Mouse (Mus musculus) urinary bladder, adult 18-20 months (tissue): Measurements from ENCODE around the gene Lag3.
"Not testable (repeated sequence)": the region's sequence is repeated elsewhere in the genome, so short reads cannot be mapped to it uniquely, and the experiment has no call there.

ENCODE experiments used
- DNase-seq, 2 experiments: peaks; one replicate each; pipeline ENCODE4 v3.0.0; 2022; ENCODE audit warnings: low spot score in 2 of 2, mixed read lengths in 2 of 2

Lag3 gene

GRCm38 (mm10) chr6:124900056-124900800 is 11.3 kb downstream of the Lag3 start:
- no peak for DNase-seq

GRCm38 (mm10) chr6:124898359-124898758 is 13.1 kb downstream of the Lag3 start:
- no peak for DNase-seq

GRCm38 (mm10) chr6:124894113-124894512 is 17.4 kb downstream of the Lag3 start:
- not testable (repeated sequence) for DNase-seq

DNA sequence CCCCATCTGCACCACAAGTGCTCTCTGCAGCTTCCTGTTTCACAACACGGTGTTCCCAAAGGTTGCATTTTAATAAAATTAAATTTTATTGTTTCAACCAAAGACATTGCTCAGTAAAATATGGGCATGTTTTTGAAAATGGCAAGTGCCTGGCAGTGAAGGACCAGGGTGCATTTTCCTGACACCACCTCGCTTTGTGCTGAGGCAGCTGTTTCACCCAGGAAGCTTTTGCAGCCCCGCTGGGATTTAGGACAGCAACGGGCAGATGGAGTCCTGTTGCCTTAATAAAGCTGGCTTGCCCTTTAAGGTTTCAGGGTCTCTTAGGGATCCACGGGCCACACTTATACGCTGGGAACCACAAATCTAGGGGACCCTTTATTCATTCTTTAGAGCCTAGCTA is 20.5 kb downstream of the Lag3 start:
- DNase-seq, result no peak

DNA sequence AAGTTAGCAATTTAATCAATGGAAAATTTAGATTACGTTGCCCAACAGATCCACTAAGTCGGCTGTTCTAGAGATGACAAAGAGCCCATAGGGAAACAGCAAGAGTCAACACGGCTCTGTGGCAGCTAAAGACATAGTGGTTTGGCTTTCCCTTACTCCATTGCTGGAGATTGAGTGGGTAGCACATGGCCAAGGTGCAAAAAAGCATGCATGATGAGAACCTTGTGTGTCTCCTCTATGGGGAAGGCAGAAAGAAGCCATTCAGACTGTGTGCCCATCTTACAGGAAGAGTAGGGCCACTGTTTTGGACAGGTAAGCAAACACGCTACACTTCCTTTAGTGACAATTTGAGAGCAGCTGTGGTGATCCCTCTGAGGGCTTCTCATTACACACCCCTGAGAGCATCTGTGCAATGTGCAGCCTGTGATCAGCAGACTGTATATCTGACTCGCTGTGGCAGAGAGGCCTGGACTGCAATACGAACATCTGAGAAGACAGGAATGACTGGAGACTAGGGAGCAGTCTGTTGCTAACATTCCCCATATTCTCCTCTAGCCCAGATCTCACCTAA is 22.9 kb downstream of the Lag3 start:
- DNase-seq, result no peak

DNA sequence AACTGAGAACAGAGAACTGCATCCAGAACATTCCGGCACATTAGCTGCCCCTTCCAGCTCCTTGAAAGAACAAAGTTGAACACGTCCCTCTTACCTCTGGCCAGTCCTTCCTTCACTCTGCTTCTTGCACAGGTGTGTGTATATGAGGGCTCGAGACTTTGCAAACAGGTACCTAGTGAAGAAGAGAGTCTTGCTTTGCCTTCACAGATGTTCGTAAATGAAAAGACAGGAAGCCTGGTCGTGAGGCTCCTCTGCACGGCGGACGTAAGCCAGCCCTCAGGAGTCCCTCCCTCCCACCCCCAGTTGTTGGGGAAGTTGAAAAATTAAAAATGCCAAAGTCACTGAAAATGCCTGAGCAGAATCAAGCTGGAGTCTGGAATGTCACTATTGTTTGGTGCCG is 23.5 kb downstream of the Lag3 start, which contains the start of gene Cd4:
Gene Cd4, minus strand, starts transcription at position 236 of the 400 bp plus-strand sequence.
- DNase-seq, result no peak

- DNase-seq, result no peak
Observed at GRCm38 (mm10) chr6:124885956-124886381, 25.5 kb downstream of the Lag3 start.

DNA sequence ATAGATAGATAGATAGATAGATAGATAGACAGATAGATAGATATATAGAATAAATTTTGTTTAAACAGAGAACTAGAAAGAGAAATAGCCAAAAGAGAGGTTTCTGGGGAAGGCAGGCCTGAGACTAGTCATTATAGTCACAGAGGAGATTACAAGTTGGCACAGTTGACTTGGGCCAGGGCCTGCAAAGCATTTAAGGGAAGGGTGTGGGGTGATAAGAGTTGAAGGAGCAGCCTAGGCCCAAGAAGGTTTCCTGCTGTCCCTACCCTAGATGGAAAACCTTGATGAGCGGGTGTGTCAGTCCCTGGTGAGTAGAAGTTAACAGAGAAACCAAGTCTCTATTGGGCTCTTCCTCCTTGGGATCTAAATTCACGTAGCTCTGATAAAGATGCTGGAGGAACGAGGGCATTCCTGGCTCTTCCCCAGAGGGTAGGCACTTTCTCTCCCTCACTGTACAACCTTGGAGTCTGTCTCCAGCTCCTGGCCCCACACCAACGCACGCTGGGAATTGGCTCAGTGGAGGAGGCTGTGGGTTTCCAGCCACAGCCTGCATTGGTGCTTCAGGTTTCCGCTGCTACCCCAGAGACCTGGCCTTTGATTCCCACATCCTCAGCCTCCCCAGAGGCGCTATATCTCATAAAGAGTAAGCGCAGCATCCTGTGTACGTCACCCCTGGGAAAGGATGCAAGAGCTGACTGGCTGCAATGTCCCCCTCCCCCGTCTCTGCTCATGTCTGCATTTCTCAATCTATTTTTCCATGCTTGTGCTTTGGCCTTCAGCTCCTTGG is 26.6 kb downstream of the Lag3 start:
- DNase-seq, result no peak

GRCm38 (mm10) chr6:124883351-124883750 is 28.2 kb downstream of the Lag3 start:
- no peak for DNase-seq

GRCm38 (mm10) chr6:124881821-124882220 is 29.7 kb downstream of the Lag3 start:
- DNase-seq, result no peak

DNA sequence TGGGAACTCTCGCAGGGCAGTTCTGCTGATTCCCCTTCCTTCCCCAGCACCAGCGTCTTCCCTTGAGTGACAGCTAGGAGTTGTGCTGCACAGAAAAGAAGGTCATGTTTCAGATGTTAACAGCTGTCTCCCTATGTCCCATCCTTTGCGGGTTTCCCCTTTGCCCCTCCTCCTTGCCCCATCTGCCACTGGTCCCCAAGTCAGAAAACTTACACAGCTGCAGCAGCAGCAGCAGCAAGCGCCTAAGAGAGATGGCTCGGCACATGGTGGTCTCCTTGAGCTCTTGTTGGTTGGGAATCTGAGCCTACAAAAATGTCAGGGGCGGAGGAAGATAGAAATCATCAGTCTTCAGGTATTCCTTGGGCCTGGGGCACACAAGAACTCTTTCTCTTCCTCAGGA is 32.1 kb downstream of the Lag3 start:
- DNase-seq, result no peak

DNA sequence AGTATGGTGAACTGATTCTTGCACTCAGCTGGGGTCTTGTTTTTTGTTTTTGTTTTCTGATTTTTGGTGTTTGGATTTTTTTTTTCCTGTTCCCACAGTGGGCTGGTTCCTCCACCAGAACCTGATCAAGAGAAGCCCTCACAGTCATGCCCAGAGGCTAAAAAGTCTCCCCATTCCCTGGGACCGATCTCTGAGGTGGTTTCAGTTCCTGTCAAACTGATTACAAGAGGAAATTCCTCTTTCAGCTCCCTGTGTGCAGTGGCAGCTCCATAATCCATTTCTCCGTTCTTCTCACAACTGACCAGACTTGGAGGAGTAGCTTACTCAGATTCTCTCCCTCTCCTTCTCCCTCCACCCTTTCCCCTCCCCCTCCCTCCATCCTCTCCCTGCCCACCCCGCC is 37.2 kb downstream of the Lag3 start:
- DNase-seq, result no peak

- no peak for DNase-seq
Observed at GRCm38 (mm10) chr6:124866560-124866959, 44.9 kb downstream of the Lag3 start.

DNA sequence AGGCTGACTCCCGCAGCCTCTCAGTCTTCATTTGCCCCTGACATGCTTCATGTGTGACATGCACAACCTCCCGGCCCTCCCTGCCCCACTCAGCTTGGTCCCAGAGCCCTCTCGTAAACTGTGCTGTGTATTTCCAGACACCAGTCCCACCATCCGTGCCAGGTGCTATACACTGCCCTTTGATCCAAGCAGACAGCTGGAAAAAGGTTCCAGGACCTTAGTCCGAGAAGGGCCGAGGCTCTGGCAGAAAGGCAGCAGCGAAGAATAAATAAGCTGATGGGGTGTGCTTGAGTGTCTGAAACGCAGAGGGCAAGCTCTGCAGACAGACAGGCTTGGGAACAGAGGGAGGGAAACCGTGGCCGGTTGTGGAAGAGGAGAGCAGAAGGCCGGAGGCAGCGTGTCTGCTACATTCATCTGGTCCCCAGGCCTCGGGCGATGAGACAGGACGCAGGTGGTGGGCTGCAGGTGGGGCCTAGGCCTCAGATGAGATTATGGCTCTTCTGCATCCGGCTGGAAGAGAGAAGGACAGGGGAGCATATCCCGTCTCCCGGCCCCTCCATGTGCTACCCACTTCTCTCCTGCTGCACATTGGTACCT is 45.6 kb downstream of the Lag3 start:
- DNase-seq, result no peak

DNA sequence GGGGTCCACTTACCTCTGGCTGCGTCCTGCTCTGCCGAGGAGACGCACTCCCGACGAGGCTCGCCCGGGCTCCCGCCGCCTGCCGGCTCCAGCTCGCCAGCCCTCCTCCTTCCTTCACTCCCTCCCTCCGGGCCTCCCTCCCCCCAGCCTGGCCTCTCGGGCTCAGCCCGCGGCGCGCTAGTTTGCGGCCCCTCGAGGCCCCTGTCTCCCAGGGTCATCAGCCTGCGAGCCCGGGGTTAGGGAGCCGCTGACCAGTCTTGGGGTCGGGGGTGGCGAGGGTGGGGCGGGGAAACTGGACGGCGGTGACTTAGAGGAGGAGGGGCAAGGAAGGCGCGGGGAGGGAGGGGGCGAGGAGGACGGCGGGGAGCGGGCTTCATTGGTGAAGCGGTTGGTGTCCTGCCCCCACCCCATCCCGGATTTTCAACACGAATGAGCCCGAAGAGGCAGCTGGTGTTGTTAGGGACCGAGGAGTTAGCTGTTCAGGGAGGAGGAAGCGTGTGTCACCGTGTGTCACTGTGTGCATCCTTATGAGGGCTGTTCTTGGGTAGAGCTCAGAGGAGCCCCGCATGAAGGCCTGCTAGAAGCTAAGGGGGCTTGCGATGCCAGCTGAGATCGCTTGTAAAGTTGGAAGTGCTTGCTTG is 47.7 kb downstream of the Lag3 start, which contains the start of gene Gpr162:
Gene Gpr162, minus strand, starts transcription at position 326 of the 641 bp plus-strand sequence.
- DNase-seq, result peak; percentile 31 to 41

GRCm38 (mm10) chr6:124863125-124863657 is 48.3 kb downstream of the Lag3 start:
- DNase-seq, result no peak

- DNase-seq, result no peak
Observed at GRCm38 (mm10) chr6:124862406-124863124, 48.9 kb downstream of the Lag3 start.

- no peak for DNase-seq
Observed at GRCm38 (mm10) chr6:124861802-124862201, 49.7 kb downstream of the Lag3 start.

DNA sequence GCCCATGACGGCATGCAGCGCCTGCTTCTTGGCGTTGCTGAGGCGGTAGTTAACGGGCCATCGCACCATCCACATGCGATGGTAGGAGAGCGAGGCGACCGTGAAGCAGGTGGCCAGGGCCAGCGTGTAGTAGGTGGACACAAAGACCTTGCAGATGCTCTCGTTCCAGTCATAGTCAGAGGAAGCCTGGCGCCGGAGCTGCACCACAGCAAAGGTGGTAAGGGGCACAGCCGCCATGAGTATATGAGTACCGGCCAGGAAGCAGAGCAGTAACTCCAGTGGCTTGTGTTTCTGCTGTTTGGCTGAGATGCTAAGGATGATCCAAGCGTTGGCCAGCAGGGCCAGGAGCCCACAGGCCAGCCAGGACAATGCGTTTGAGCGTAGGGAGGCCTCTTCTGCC is 50.2 kb downstream of the Lag3 start:
- DNase-seq, result no peak

DNA sequence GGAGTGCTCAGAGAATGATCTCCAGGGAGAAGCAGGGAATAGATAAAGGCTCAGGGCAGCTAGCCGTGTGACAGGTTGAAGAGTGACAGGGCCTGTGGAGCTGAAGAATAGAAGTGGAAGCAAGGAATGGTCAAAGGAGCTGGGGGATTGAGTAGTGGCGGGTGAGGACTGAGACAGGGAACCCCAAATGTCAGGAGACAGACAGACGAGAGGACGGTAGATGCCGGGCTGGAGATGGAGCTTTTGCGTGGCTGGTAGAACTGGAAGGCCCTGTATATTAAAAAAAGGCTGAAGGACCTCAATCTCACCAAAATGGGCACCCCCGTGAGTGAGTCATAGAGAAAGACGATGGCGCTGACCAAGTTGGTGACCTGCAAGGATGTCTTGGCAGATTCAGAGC is 51.0 kb downstream of the Lag3 start:
- no peak for DNase-seq

DNA sequence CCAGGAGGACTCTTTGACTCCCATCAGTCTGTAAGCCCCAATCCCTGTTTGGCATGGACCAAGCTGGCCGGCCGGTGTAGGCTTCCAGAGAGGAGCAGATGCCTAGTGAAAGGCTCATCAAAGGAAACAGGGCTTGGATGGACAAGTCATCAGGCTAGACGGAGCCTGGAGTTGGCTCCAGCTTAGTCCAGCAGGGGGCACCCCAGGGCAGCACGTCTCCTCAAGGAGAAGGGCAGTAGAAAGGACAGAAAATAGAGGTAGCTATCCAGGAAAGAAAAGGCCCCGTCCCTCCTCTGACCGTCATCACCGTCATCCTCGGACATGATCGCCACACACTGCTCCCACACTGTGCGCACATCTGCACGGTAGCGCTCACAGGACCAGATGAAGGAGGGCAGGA is 51.8 kb downstream of the Lag3 start:
- DNase-seq, result peak; percentile 67 to 89
